ENCODE assay signal across 8 mouse cellular contexts in genomic region chr16:93712189-93712885, GRCm38 (mm10). TPM values are rescaled to one million over a fixed set of nuclear protein-coding genes. Genes with fewer than 3 reads are reported as not detected.
A peak's percentile ranks its signal among the peaks of the same experiment; 100 is the strongest.
DNase-seq lines count a peak whose midpoint lies in the region; ATAC-seq and TF ChIP-seq lines count a peak whose summit lies in the region.

No protein-coding gene starts in this region.

- TF ChIP-seq CTCF in heart, postnatal 0 days (IDR thresholded peaks at IDR 0.05; ENCODE audit: low read depth): no peak
- TF ChIP-seq CTCF in hindbrain, postnatal 0 days (IDR thresholded peaks at IDR 0.05; ENCODE audit: low read depth): no peak

- peak overlapping the region; percentile 80 for H3K9ac ChIP-seq in heart, postnatal 0 days (replicated peaks; ENCODE audit: low read depth, low read length)
- H3K9ac ChIP-seq in hindbrain, postnatal 0 days (replicated peaks; ENCODE audit: low read length): peak overlapping the region; percentile 73
- peak overlapping the region; percentile 74 for H3K9ac ChIP-seq in midbrain, embryonic 15.5 days

- peak overlapping the region; percentile 97 for H3K4me2 ChIP-seq in heart, postnatal 0 days (ENCODE audit: low read depth, low read length)
- H3K4me2 ChIP-seq in hindbrain, postnatal 0 days (ENCODE audit: low read depth, low read length): peak overlapping the region; percentile 91
- peak overlapping the region; percentile 59 for H3K4me2 ChIP-seq in midbrain, embryonic 15.5 days

- intact Hi-C loops in heart, postnatal 36 days (cut with DNase I): loop anchor here (5.0 to 10.0 kb wide), 5 partner anchors 35 to 662 kb away; partner anchors contain the start of genes Cbr1, Morc3, Pigp and Ttc3

- H3K4me1 ChIP-seq in heart, postnatal 0 days (ENCODE audit: control insufficient read depth, insufficient read depth): peaks cover 10% of the 10 kb centered on the region
- H3K4me1 ChIP-seq in hindbrain, postnatal 0 days (ENCODE audit: insufficient read depth, low read length): peaks cover 11% of the 10 kb centered on the region; the same call in 1 of the 2 replicates
- H3K4me1 ChIP-seq in midbrain, embryonic 15.5 days: peaks cover 16% of the 10 kb centered on the region

- H3K27ac ChIP-seq in heart, postnatal 0 days (ENCODE audit: low read depth): peak overlapping the region; percentile 65
- H3K27ac ChIP-seq in hindbrain, postnatal 0 days: peak overlapping the region; percentile 82
- H3K27ac ChIP-seq in midbrain, embryonic 15.5 days: peak overlapping the region; percentile 81

- H3K27me3 ChIP-seq in heart, postnatal 0 days (ENCODE audit: control insufficient read depth, insufficient read depth, low read length): no peaks in the 10 kb centered on the region
- H3K27me3 ChIP-seq in hindbrain, postnatal 0 days (ENCODE audit: insufficient read depth, low read length): no peaks in the 10 kb centered on the region
- H3K27me3 ChIP-seq in midbrain, embryonic 15.5 days (replicated peaks): no peaks in the 10 kb centered on the region; the same call in 1 of the 2 replicates

- no peaks in the 10 kb centered on the region for H3K36me3 ChIP-seq in heart, postnatal 0 days (replicated peaks; ENCODE audit: control insufficient read depth, insufficient read depth, low read length)
- peaks cover 10% of the 10 kb centered on the region; the same call in 1 of the 2 replicates for H3K36me3 ChIP-seq in hindbrain, postnatal 0 days (ENCODE audit: insufficient read depth, low read length)
- H3K36me3 ChIP-seq in midbrain, embryonic 15.5 days (replicated peaks): no peaks in the 10 kb centered on the region

- H3K4me3 ChIP-seq in heart, postnatal 0 days (ENCODE audit: low read depth, low read length): peak overlapping the region; percentile 82
- peak overlapping the region; percentile 59 for H3K4me3 ChIP-seq in hindbrain, postnatal 0 days (ENCODE audit: low read length)
- peak overlapping the region; percentile 70 for H3K4me3 ChIP-seq in midbrain, embryonic 15.5 days

- no peaks in the 10 kb centered on the region for H3K9me3 ChIP-seq in heart, postnatal 0 days (replicated peaks; ENCODE audit: control insufficient read depth, low read length)
- no peaks in the 10 kb centered on the region for H3K9me3 ChIP-seq in hindbrain, postnatal 0 days (ENCODE audit: low read length)
- no peaks in the 10 kb centered on the region for H3K9me3 ChIP-seq in midbrain, embryonic 15.5 days

- TF ChIP-seq EP300 in heart, postnatal 0 days (IDR thresholded peaks at IDR 0.05; ENCODE audit: low read depth): no peak; the same call in 1 of the 2 replicates

- ATAC-seq in heart, postnatal 0 days (ENCODE audit: insufficient read depth, low read depth): peak; percentile 5
- peak; percentile 19 for ATAC-seq in hindbrain, postnatal 0 days
- no peak for ATAC-seq in midbrain, embryonic 15.5 days (replicated peaks)

- DNase-seq in heart, postnatal 0 days (ENCODE audit: low spot score): peak; percentile 13
- DNase-seq in heart, postnatal 36 days: no peak
- DNase-seq in CD8-positive naive resting alpha-beta T cell, adult 2 months (ENCODE audit: low read depth in 2 of 2, low spot score in 2 of 2): peak; percentile 42 to 49
- DNase-seq in c-Kit-negative CD71-positive TER-119-positive erythroid progenitor cells, embryonic 14.5 days (ENCODE audit: low read depth, low spot score): peak; percentile 35
- peak; percentile 27 for DNase-seq in hindbrain, postnatal 0 days (ENCODE audit: low spot score)
- DNase-seq in right cerebral cortex, adult 18-20 months: no peak
- DNase-seq in thymus, postnatal 25 days: no peak

- WGBS in heart, postnatal 0 days: 13% methylated on average over 31 of the region's 31 CpGs
- 8% methylated on average over 31 of the region's 31 CpGs for WGBS in hindbrain, postnatal 0 days
- 7% methylated on average over 31 of the region's 31 CpGs for WGBS in midbrain, embryonic 15.5 days

RNA-seq across cellular contexts. Expression of gene Dop1b, which starts 0.6 kb away (rescaled TPM):
- 13.0 and 13.2 TPM in 2 replicates for total RNA-seq in heart, postnatal 0 days (2014; rRNA removed; ENCODE audit: low replicate concordance)
- 6.0 and 7.2 TPM in 2 replicates for polyA plus RNA-seq in heart, postnatal 0 days (2015; fragmentation: Nextera tagmentation; extraction: Ambion mirVana)
- total RNA-seq in heart, postnatal 36 days (2021): 10 to 100 TPM; 16.8 to 18.1 TPM
- total RNA-seq in hindbrain, postnatal 0 days (2014; rRNA removed): 60.9 and 74.8 TPM in 2 replicates
- polyA plus RNA-seq in hindbrain, postnatal 0 days (2015; fragmentation: Nextera tagmentation; extraction: Ambion mirVana): 25.4 and 26.8 TPM in 2 replicates
- polyA plus RNA-seq in midbrain, embryonic 15.5 days (2015; fragmentation: Nextera tagmentation; extraction: Ambion mirVana): 40.9 and 43.8 TPM in 2 replicates

RNA-seq across cellular contexts. Expression of gene Cbr3, which starts 29.3 kb away (rescaled TPM):
- total RNA-seq in heart, postnatal 0 days (2014; rRNA removed; ENCODE audit: low replicate concordance): 1.6 TPM in 1 of 2 replicates, not detected in the other
- polyA plus RNA-seq in heart, postnatal 0 days (2015; fragmentation: Nextera tagmentation; extraction: Ambion mirVana): 1.3 and 1.7 TPM in 2 replicates
- 1 to 10 TPM; 2.9 to 3.6 TPM for total RNA-seq in heart, postnatal 36 days (2021)
- total RNA-seq in hindbrain, postnatal 0 days (2014; rRNA removed): 0.58 and 5.1 TPM in 2 replicates
- 4.8 and 5.4 TPM in 2 replicates for polyA plus RNA-seq in hindbrain, postnatal 0 days (2015; fragmentation: Nextera tagmentation; extraction: Ambion mirVana)
- polyA plus RNA-seq in midbrain, embryonic 15.5 days (2015; fragmentation: Nextera tagmentation; extraction: Ambion mirVana): 1.6 and 1.7 TPM in 2 replicates

Comparison
In these comparisons a context has a peak if more than half of its experiments do, and no peak if none do; other contexts are left out.
1. DNase-seq: peak in heart, postnatal 0 days (single experiment), CD8-positive naive resting alpha-beta T cell, adult 2 months (2 of 2), c-Kit-negative CD71-positive TER-119-positive erythroid progenitor cells, embryonic 14.5 days (single experiment) and hindbrain, postnatal 0 days (single experiment); none in heart, postnatal 36 days (0 of 2), right cerebral cortex, adult 18-20 months (single experiment) and thymus, postnatal 25 days (single experiment).
2. Peak in every context shown above with its lines, with median percentiles within 50 percentile points of each other: H3K27ac ChIP-seq, H3K4me2 ChIP-seq, H3K4me3 ChIP-seq and H3K9ac ChIP-seq.